Mouse (Mus musculus) cerebellum, postnatal 14 days (tissue): Measurements from ENCODE around the gene Nprl3.
"Not testable (repeated sequence)": the region's sequence is repeated elsewhere in the genome, so short reads cannot be mapped to it uniquely, and the experiment has no call there.

Experiments used
- DNase-seq, 2 experiments: peaks; one replicate each; pipeline ENCODE4 v3.0.0; 2021; ENCODE audit warnings: mixed read lengths in 2 of 2

The Nprl3 gene

DNA sequence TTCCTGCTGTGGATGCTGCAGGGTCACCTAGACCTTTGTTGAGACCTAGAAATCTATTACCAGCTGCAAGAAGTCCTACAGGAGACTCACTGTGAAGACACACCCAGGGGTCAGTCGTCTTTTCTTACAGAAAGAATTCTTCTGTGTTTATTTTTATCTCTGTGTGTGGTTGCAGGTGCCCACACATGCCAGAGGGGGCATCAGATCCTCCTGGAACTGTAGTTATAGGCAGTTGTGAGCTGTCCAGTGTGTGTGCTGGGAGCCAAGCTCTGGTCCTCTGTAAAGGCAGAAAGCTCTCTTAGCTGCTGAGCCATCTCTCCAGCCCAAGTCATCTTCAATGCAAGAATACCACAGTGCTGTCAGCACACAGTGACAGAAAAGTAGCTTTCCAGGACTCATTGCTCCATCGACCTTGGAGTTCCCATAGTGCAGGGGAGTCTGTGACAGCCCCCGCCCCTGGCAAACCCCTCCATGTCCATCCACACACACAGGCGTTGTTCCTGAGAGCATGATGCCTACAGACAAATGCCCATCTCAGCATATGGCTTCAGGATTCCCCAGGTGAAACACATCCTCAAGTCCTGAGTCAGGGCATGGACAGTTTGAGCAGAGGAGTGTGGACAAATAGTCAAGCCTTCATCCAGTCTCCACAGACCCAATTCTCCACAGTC lies 44.1 kb downstream of the Nprl3 start:
- peak in 1 of 2 experiments; percentile 13 for DNase-seq

DNA sequence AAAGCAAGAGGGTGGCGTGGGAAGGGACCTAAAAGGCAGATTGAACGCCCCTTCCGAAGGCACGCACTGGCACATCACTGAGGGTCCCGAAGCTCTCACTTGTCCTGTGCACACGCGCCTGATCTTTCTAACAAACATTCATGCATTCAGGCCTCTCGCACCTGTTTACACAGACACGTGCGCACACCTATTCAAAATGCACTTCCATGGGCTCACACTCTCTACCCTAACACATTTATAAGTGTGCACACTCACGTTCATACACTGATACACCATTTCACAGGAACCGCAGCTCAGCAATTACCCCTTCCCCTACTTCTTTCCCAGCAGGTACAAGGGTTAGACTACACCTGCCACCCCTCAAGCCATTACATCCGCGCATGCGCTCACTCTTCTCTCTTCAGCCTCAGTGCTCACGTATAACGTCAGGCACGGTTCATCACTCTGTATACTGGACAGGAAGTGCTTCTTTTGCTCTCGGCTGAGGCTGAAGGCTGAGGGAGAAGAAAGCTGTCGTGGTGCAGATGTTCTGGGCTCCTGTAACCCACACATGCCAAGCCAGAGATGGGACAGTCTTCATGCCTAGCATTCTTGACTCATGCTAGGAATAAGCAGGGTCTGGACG lies 44.8 kb downstream of the Nprl3 start:
- peak; percentile 40 to 45 for DNase-seq

DNA sequence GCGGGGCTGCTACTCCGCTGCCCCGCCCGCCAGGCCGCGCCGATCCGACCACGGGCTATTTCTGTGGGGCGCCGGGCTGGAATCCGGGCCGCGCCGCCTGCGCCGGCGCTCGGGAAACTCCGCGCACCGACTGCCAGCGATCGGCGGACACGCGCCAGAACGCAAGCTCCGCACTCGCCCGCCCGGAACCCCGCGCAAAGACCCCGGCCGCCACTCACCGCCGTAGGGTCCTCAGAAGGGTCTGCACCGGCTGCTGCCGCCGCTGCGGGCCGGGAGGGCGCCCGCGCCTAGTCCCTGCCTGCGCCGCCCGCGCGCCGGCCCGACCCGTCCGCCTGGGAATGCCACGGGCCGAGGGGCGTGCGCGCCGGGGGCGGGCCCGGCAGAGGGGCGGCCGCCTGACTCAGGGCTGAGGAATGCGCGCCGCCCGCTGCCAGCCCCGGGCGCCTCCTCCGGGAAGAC lies 45.5 kb downstream of the Nprl3 start, which contains the start of gene Rhbdf1:
Gene Rhbdf1, minus strand, starts transcription at position 350 of the 459 bp plus-strand sequence.
- DNase-seq, result peak; percentile 44 to 63

DNA sequence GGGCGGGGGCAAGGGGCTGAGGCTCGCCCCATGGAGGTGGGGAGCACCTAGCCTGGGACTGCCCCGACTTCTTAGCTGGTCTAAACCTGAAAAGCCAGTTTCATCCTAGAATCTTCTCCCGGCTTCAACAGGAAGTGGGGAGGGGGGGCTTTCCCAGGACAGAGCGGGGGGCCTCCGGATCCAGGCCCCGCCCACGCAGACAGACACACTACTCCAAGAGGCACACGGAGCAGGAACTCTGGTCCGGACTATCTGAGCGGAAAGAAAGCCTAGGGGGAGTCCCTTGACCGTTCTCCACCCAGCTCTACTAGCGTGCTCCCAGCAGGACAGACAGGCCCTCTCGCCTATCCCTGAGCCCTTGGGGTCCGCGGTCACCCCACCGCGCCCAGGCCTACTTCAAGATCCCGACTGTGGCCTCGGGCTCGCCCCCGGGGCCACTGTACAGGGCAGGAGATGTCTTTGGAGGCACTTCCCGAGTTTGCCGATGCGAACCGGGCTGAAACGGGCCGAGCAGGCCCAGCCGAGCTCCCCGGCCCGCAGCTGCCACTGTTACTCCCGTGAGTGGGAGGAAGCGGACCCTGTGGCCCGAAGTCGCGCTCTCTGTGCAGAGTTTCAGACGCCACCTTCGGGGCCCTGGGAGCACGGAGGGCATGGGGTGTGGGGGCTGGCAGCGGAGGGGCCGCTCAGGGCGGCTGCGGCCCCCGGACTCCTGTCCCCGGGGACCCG lies 46.1 kb downstream of the Nprl3 start:
- peak; percentile 43 to 62 for DNase-seq

DNA sequence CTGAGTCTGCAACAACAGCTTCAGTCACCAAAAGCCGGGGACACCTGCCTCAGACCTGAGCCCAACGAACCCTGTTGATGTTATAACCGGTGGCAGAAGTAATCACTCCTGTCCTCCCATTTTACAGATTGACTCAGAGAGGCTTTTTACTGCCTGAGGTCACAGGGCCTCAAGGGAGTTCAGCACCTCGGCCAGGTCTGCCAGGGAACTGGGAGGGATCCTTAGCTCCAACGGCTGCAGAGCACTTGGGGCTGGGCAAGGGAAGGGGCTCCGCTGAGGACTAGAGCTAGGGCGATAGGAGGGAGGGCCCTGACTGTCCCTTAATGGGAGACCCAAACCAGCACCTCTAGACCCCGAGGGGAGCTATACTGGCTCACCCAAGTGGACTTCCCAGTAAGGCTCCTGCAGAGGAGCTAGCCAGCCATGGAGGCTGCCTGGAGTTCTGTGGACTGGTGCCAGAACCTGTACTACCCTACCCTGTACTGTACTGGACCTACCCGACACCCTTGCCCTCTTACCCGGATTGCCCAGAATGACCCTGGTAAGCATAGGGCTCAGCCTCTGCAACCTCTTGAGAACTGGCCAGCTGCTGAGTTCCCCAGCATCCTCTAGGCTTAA lies 46.8 kb downstream of the Nprl3 start:
- peak; percentile 27 to 43 for DNase-seq

DNA sequence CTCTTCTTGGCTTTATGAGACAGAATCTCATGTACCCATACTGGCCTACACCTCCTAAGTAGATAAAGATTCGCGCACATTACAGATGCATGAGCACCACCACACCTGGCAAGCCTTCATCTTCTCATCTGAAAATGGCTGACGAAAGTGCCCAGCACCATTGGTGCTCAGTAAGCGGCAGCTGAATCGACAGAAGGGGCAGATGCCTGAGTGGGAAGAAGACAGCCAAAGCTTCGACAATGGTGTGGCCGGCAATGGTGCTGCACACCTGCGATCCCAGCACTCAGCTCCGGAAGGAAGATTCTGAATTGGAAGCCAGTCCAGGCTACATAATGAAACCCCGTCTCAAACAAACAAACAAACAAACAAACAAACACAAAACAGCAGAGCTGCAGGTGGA lies 48.2 kb downstream of the Nprl3 start:
- peak in 1 of 2 experiments; percentile 16 for DNase-seq

DNA sequence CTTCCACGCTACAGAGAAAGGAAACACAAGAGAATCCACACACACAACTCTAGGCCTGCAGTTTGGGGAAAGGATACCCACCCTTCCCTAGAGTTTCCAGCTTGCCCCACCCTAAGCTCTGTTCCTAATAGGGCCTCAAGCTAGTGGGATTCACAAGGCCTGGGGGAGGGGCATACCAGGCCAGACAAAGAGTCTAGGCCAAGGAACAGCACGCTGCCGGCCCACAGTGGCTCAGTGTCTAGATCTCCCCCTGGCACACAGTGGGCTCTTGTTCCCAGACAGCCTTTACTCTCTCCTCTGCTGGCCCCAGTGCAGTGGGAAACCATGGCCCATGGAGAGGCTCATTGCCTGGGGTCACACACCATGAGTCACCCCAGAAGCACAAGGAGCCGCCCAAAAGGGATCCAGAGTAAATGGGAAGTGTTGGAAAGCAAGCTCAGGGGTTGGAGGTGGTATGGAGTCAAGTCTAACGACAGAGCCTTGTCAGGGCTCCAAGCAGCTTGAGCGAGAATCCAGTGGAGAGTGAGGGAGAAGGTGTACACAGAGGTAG lies 48.9 kb downstream of the Nprl3 start:
- DNase-seq, result peak in 1 of 2 experiments; percentile 43

DNA sequence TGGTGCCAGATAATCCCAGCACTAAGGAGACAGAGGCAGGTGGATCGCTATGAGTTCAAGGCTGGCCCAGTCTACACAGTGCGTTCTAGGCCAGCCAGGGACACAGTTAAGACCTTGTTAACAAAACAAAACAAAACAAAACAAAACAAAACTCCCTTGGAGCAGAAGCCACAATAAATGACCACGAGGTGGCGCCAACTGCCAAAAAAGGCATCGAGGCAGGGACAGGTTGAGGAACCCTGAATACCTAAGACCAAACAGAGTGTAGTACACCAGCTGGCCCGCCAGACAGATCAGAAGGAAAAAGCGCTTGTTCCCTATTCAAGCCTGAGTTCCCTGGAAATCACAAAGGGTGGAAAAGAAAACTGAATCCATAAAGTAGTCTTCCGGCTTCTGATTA lies 50.7 kb downstream of the Nprl3 start:
- peak; percentile 88 to 93 for DNase-seq

DNA sequence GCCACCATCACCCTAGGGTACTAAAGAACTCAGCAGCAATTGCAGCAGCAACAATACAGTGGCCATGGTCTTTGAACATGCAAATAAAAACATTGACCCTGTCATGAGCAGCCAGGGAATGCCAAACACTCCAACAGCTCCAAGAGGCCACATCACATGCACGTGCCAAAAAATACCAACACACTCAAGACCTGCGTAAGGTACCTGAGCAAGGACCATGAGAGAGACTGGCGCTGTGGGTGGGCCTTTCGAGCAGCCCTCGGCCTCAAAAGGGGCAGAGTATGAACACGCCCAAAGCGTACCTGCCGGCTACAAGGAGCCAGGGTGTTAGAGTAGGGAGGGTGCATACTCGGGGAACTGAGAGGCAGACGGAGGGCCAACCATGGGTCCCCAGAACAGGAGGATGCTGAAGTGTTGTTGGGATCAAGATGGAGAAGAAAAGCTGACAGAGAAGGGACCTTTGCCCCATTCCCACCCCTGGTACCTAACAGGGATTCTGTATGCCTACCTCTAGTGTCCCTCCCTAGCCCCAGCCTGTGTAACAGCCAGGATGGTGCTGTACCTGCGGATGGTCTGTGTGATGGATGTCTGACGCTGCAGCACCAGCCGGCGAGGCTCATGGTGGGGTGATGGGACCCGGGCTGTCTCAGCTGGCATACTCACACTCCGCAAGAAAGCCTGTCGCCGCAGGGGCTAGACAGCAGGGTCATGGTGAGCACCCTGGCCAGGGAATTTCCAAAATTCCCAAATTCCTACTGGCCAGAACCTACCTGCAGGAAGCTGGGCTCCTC lies 51.9 kb downstream of the Nprl3 start:
- DNase-seq, result peak in 1 of 2 experiments; percentile 13

DNA sequence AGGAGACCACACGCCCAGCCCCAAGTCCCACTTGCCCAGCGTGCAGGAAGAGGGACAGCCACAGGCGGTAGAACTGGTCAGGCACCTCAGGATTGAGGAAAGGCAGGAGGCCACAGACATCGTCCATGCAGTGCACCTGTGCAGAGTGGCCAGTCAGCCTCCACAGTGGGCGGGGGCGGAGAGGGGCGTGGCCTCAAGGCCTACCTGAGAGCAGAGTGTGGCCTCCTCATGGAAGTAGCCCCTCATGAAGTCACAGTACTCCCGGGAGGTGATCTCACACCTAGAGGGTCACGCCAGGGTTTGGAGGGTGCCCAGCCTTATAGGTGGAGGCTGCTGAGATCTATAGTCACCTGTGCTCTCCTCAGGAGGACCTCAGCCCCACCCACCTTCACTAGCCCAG lies 56.9 kb downstream of the Nprl3 start:
- DNase-seq, result no peak

DNA sequence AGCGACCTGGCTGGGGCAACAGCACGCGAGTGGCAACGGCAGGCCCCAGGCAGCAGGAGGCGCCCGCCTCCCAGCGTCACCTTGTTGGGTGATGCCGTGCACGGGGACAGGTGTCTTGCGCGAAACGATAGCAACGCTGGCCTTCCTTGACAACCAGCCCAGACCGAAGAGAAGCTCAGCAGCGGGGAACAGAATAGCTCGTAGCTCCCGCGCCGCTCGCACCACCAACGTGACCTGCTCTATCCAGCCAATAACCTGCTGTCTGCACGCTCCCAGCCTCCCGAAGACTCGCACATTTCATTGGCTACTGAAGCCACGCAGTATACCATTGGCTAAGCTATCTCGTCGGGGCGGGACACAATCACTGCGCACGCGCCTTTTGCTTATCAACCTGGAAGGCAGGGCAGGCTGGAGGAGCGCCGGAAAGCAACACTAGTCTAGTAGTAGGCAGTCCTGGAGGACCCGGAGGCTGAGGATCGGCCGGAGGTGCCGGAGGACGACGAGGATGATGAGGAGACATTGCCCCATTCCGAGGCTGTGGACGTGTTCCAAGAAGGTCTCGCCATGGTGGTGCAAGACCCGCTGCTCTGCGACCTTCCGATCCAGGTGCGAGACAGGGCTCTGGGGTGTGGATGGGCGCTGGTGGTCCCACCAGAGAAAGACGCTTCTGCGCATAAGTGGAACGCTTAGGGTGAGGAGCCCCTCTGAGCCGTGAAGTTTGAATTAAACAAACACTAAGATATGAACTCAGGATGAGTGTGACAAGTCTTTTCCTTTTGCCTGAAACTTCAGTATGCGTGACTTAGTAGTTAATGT lies 62.2 kb downstream of the Nprl3 start, which contains the start of gene Snrnp25:
Gene Snrnp25, plus strand, starts transcription at position 358 of the 816 bp plus-strand sequence.
- peak; percentile 95 to 96 for DNase-seq

DNA sequence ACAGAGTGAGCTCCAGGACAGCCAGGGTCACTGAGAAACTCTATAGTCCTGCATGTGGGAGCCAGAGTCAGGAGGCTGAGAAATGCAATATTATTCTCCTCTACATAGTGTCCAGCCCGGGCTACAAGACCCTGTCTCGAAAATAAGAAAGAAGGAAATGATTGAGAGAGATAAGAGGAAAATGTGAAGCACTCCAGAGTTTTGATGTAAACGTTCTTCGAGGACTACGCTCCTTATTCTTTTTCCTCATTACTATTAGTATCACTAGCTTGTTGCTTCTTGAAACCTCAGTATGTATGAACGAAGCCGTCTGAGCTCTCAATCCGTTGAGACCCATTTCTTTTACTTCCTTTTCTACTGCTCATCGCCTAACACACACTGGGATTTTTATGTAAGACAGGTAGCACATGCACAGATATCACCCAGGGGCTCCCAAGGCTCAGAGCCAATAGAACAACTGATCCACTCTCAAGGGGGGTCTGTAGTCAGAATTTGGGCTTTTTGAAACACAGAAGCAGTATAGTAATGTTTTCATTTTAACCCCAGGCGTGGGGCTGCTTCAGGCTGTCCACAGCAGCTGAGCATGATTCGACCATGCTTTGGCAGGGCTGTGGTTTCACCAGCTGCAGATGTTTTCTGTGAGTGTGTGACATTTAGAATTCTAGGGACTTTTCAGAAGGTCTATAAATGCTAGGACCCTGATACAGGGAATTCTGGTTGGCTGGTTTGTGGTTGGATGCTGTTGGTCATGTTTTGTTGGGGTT lies 65.4 kb downstream of the Nprl3 start:
- DNase-seq, result no peak

DNA sequence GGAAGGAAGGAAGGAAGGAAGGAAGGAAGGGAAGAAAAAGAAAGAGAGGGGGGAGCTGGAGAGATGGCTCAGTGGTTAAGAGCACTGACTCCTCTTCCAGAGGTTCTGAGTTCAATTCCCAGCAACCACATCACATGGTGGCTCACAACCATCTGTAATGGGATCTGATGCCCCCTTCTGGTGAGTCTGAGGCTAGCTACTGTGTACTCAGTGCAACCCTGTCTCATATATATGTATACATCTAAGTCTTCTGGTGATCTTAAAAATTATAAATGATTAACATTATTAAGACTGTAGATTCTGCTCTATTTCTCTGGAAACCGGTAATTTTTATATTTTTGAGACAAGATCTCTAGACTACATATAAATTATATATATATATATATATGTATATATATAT lies 66.5 kb downstream of the Nprl3 start:
- not testable (repeated sequence) for DNase-seq

DNA sequence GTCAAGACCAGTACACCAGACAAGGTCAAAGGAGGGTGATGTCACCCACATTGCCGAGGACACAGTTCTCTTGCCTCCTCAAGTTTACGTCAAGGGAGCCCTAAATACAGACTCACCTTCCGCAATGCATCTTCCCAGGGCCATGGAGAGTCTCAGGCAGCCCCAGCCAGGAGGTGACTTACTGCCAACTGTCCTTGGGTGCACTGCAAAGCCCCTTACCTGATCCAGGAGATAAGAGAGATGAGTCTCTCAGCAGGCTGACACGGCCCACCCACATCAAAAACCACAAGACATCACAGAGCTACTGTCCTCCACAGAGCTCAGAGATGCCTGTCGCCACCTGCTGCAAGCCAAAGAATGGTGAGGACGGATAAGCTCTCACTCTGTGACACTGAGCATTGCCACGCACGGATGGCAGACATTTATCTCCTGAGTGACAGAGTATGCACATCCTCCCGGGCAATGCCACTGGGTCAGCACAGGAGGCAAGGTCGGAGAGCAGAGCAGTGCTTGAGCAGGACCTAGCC lies 67.4 kb downstream of the Nprl3 start, which contains the start of gene Il9r:
Gene Il9r, minus strand, starts transcription at position 205 of the 527 bp plus-strand sequence.
- DNase-seq, result no peak

DNA sequence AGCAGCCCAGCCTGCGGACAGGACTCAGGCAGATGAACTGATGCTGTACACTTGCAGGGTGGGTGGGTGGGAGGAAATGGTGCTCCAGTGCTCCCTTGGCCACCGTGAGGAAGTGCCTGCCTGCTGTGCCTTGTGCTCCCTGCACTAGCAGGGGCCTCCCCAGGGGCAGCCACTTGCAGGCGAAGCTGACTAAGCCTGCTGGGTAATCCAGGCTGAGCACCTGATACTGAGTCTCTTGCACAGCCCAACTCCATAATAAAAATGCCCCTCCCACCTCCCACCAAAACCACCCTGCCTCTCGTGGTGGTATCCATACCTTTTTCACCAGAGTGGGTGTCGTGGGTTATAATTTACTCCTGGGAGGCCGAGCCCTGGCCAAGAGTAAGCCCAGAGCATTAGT lies 68.3 kb downstream of the Nprl3 start:
- DNase-seq, result no peak

DNA sequence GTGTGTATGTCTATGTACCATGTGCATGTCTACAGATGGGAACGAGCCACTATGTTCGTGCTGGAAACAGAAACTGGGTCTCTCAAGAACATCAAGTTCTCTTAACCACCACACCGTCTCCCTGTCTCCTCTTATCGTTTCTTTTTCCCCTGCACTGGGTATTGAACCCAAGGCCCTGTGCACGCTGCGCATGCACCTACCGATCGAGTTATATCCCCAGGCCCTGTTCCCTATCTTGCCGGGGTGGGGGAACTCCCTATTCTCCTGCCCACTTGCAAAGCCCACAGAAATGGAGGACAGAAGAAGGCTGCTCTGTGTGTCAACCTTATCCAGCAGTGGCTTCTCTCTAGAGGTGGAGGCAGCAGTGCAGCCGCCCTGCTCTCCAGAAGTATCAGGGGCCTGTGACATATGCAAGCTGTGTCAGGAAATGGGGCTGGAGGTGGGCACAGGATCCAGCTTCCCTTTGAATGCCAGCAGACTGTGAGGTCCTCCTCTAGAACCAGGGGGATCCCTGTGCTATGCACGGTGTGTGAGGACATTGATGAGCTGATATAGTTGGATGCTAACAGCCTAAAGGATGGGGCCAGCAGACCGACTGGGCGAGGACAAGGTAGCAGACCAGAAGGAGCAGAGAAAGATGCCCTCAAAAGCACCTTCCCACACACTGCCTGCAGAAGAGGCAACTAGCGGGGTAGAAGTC lies 69.1 kb downstream of the Nprl3 start:
- DNase-seq, result no peak

DNA sequence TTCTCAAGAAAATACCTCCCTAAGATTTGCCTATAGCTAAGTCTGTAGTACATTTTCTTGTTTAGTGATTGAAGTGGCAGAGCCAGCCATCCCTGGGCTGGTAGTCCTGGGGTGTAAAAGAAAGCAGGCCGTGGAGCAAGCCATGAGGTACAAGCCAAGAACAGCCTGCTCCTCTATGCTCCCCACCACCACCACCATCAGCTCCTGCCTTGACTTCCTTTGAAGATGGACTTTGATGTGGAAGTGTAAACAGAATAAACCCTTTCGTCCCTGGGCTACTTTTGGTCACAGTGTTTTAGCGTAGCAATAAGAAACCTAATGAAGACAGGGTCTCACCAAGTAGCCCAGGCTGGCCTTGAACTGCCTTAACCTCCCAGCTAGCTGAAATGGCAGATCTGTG lies 69.7 kb downstream of the Nprl3 start:
- no peak for DNase-seq

DNA sequence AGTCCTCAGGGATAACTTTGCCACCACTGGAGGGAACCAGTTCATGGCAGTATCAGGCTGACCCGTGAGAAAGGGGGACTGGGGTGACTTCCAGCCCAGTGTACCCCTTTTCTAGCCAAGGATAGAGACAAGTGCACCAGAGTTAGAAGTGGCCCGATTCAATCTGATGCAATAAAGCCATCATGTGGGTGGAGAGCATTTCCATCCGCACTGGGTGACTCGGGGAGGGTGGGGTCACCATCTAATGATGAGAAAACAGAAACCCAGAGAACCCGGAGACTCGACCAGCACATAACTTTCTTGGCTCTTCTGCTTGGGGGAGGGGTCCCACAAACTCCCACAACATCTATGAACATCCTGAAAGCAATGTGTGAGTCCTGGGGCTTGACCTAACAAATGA lies 70.8 kb downstream of the Nprl3 start:
- DNase-seq, result no peak

DNA sequence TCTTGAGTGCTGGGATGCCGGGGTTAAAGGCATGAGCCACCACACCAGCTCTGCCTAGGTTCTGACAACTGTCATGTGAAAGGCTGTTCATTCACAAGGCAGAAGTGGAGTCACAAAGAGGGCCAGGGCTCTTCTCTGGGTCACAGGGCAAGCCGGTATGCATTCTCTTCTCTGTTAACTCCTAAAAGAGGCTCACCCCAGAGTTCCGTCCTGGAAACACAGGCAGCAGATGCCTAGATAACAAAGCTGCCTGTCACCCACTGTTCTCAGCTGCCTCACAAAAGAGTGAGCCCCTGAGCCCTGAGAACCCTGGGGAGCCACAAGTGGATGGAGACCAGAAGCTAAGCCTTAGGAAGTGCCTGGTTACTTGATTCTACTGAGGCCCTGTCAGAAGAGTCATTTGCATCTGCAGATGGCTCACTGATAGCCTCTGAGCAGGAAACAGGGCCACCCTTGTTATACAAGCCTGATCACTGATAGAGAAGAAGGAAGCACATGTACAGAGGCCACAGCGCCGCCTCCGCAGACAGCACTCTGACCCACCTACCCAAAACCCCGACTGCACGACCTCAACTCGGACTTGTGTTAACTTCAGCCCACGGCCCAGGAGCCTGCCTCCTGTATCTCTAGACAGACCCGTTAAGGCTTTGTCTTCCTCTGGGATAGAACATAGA lies 71.5 kb downstream of the Nprl3 start:
- no peak for DNase-seq
